In genomic region chr10:67025573-67026236, GRCm38 (mm10) we compare ENCODE assay signal across 8 mouse cellular contexts.
DNase-seq lines count a peak whose midpoint lies in the region; ATAC-seq and TF ChIP-seq lines count a peak whose summit lies in the region.

No protein-coding gene starts in this region.

- no peaks in the 10 kb centered on the region for H3K27me3 ChIP-seq in embryonic facial prominence, embryonic 10.5 days (replicated peaks; ENCODE audit: low read depth, poor library complexity, severe bottlenecking)
- H3K27me3 ChIP-seq in liver, adult 2 months (ENCODE audit: control insufficient read depth, insufficient read depth, low read length), result no peaks in the 10 kb centered on the region
- no peaks in the 10 kb centered on the region for H3K27me3 ChIP-seq in midbrain, postnatal 0 days (ENCODE audit: insufficient read depth, low read length)

- TF ChIP-seq POLR2A in liver, adult 2 months (IDR thresholded peaks at IDR 0.05; ENCODE audit: extremely low read depth, insufficient read depth, low read length), result no peak

- peak; percentile 76; the same call in 1 of the 2 replicates for ATAC-seq in midbrain, postnatal 0 days (ENCODE audit: low FRiP score)

- H3K4me2 ChIP-seq in midbrain, postnatal 0 days (ENCODE audit: low read depth, low read length, poor library complexity, severe bottlenecking), result no peak overlapping the region

- peak overlapping the region; percentile 30; the same call in 1 of the 2 replicates for H3K27ac ChIP-seq in embryonic facial prominence, embryonic 10.5 days (replicated peaks)
- peak overlapping the region; percentile 58 for H3K27ac ChIP-seq in liver, adult 2 months (replicated peaks; ENCODE audit: insufficient read depth, low read depth, low read length)
- H3K27ac ChIP-seq in midbrain, postnatal 0 days (ENCODE audit: low read depth, low read length), result peak overlapping the region; percentile 51; the same call in 1 of the 2 replicates

- H3K9me3 ChIP-seq in embryonic facial prominence, embryonic 10.5 days, result no peaks in the 10 kb centered on the region
- no peaks in the 10 kb centered on the region for H3K9me3 ChIP-seq in midbrain, postnatal 0 days (ENCODE audit: low read length)

- peak; percentile 25; the same call in 1 of the 2 replicates for TF ChIP-seq CTCF in liver, adult 2 months (IDR thresholded peaks at IDR 0.05; ENCODE audit: low read depth, low read length)
- TF ChIP-seq CTCF in midbrain, postnatal 0 days (IDR thresholded peaks at IDR 0.05), result no peak

- H3K9ac ChIP-seq in liver, adult 2 months (ENCODE audit: low read depth, low read length), result no peak overlapping the region
- no peak overlapping the region for H3K9ac ChIP-seq in midbrain, postnatal 0 days (replicated peaks; ENCODE audit: low read length, poor library complexity, severe bottlenecking)

- H3K36me3 ChIP-seq in embryonic facial prominence, embryonic 10.5 days (replicated peaks), result peaks cover 53% of the 10 kb centered on the region
- H3K36me3 ChIP-seq in liver, adult 2 months (ENCODE audit: control insufficient read depth, insufficient read depth, low read length), result no peaks in the 10 kb centered on the region
- H3K36me3 ChIP-seq in midbrain, postnatal 0 days (ENCODE audit: insufficient read depth, low read length), result no peaks in the 10 kb centered on the region

- no peaks in the 10 kb centered on the region; the same call in 1 of the 2 replicates for H3K79me2 ChIP-seq in liver, adult 2 months (ENCODE audit: control insufficient read depth, insufficient read depth, low read length)

- H3K4me3 ChIP-seq in embryonic facial prominence, embryonic 10.5 days, result no peak overlapping the region
- no peak overlapping the region for H3K4me3 ChIP-seq in liver, adult 2 months (ENCODE audit: insufficient read depth, low read depth, low read length)
- no peak overlapping the region for H3K4me3 ChIP-seq in midbrain, postnatal 0 days (ENCODE audit: low read depth, low read length)

- WGBS in embryonic facial prominence, embryonic 10.5 days, result 55% methylated on average over 10 of the region's 10 CpGs
- 1% methylated on average over 10 of the region's 10 CpGs for WGBS in liver, adult 2 months
- WGBS in midbrain, postnatal 0 days, result 47% methylated on average over 10 of the region's 10 CpGs

- peaks cover 15% of the 10 kb centered on the region for H3K4me1 ChIP-seq in embryonic facial prominence, embryonic 10.5 days
- H3K4me1 ChIP-seq in liver, adult 2 months (ENCODE audit: control insufficient read depth, insufficient read depth, low read length), result peaks cover 12% of the 10 kb centered on the region
- H3K4me1 ChIP-seq in midbrain, postnatal 0 days (ENCODE audit: insufficient read depth, low read length), result no peaks in the 10 kb centered on the region

- peak; percentile 55 for DNase-seq in layer of hippocampus, adult 11-12 months (ENCODE audit: low spot score)
- DNase-seq in layer of hippocampus, adult 9-10 months (ENCODE audit: low spot score), result no peak
- DNase-seq in embryonic facial prominence, embryonic 10.5 days (ENCODE audit: low spot score), result no peak
- peak; percentile 78 to 87 for DNase-seq in heart, adult 9 months (ENCODE audit: low spot score in 2 of 2)
- DNase-seq in kidney, adult 9 months, result peak; percentile 82
- peak; percentile 98 for DNase-seq in liver, adult 2 months (ENCODE audit: extremely low read depth, low read depth, low spot score)
- DNase-seq in midbrain, postnatal 0 days (ENCODE audit: low spot score), result peak; percentile 85
- DNase-seq in urinary bladder, postnatal 25 days (ENCODE audit: low spot score), result peak; percentile 68

Comparison
In these comparisons a context has a peak if more than half of its experiments do, and no peak if none do; other contexts are left out.
1. DNase-seq: peak in layer of hippocampus, adult 11-12 months (single experiment), heart, adult 9 months (2 of 2), kidney, adult 9 months (single experiment), liver, adult 2 months (single experiment), midbrain, postnatal 0 days (single experiment) and urinary bladder, postnatal 25 days (single experiment); none in layer of hippocampus, adult 9-10 months (single experiment) and embryonic facial prominence, embryonic 10.5 days (single experiment).
2. Peak in every context shown above with its lines, with median percentiles within 50 percentile points of each other: H3K27ac ChIP-seq.